In the genomic region with DNA sequence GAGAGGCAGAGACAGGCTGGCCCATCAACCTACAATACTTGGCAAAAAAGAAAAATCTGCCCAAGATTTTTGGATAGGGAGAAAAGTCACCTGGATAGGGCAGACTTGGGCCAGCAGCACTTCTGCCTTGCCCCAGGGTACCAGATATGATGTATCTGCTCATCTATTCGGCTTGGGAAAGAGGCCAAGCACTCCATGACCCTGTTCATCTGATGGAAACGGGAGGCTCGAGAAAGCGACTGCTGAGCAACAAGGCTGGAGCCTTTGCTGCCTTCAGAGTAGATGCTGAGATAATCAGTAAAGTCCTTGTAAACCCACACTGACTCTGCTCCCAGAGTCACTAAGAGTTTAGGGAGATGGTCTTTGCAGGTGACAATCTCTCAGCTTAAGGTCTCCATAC, we compare ENCODE assay signal across 8 mouse cellular contexts. TPM values are rescaled to one million over a fixed set of nuclear protein-coding genes. Genes with fewer than 3 reads are reported as not detected.
A peak's percentile ranks its signal among the peaks of the same experiment; 100 is the strongest.
DNase-seq lines count a peak whose midpoint lies in the region; ATAC-seq and TF ChIP-seq lines count a peak whose summit lies in the region.

No protein-coding gene starts in this region.

- peak overlapping the region; percentile 92 for H3K4me3 ChIP-seq in gastrocnemius, adult 2 months
- H3K4me3 ChIP-seq in CH12.LX (replicated peaks in 1 of 3; ENCODE audit: low read depth in 2 of 3, low read length in 2 of 3, poor library complexity in 1 of 3): peak overlapping the region in 1 of 3 experiments; percentile 79
- peak overlapping the region; percentile 69 for H3K4me3 ChIP-seq in forebrain, embryonic 13.5 days
- H3K4me3 ChIP-seq in liver, embryonic 12.5 days: peak overlapping the region; percentile 68

- H3K9ac ChIP-seq in CH12.LX (ENCODE audit: insufficient read depth, low read depth): no peak overlapping the region
- H3K9ac ChIP-seq in forebrain, embryonic 13.5 days: peak overlapping the region; percentile 78
- H3K9ac ChIP-seq in liver, embryonic 12.5 days: no peak overlapping the region; the same call in 1 of the 2 replicates

- intact Hi-C loops in gastrocnemius, adult 2 months (cut with DNase I): loop anchor here (10.0 kb wide), 1 partner anchor 285 kb away; the partner anchor contains the start of gene Ptpn4
- intact Hi-C loops in gastrocnemius, postnatal 14 days (cut with DNase I; ENCODE audit: low total_unique reads): no loop called here

- no peak for TF ChIP-seq CTCF in gastrocnemius, adult 2 months (IDR thresholded peaks at IDR 0.05)
- TF ChIP-seq CTCF in CH12.LX (conservative IDR thresholded peaks at IDR 0.05 in 1 of 2, IDR thresholded peaks at IDR 0.05 in 1 of 2; ENCODE audit: low read depth in 2 of 2, low read length in 2 of 2): no peak

- H3K4me2 ChIP-seq in CH12.LX (ENCODE audit: insufficient read depth, low read depth, poor library complexity, severe bottlenecking): peak overlapping the region; percentile 11; the same call in 1 of the 2 replicates
- H3K4me2 ChIP-seq in forebrain, embryonic 13.5 days: peak overlapping the region; percentile 82
- peak overlapping the region; percentile 89 for H3K4me2 ChIP-seq in liver, embryonic 12.5 days

- no peak for ATAC-seq in forebrain, embryonic 13.5 days
- ATAC-seq in liver, embryonic 12.5 days: no peak

- H3K27ac ChIP-seq in gastrocnemius, adult 2 months: peak overlapping the region; percentile 94
- no peak overlapping the region for H3K27ac ChIP-seq in CH12.LX (ENCODE audit: insufficient read depth, low read depth)
- no peak overlapping the region for H3K27ac ChIP-seq in forebrain, embryonic 13.5 days
- H3K27ac ChIP-seq in liver, embryonic 12.5 days: no peak overlapping the region

- no peak for TF ChIP-seq POLR2A in CH12.LX (IDR thresholded peaks at IDR 0.05; ENCODE audit: low read depth, low read length)

- TF ChIP-seq EP300 in CH12.LX (IDR thresholded peaks at IDR 0.05; ENCODE audit: low read length): no peak

- H3K4me1 ChIP-seq in CH12.LX (ENCODE audit: control insufficient read depth in 1 of 2, insufficient read depth in 2 of 2): peaks cover 14 to 37% of the 10 kb centered on the region in 2 experiments
- peaks cover 65% of the 10 kb centered on the region for H3K4me1 ChIP-seq in forebrain, embryonic 13.5 days
- peaks cover 43% of the 10 kb centered on the region for H3K4me1 ChIP-seq in liver, embryonic 12.5 days

- H3K9me3 ChIP-seq in CH12.LX (replicated peaks; ENCODE audit: low read length): peaks cover 18% of the 10 kb centered on the region
- peaks cover 1% of the 10 kb centered on the region; the same call in 1 of the 2 replicates for H3K9me3 ChIP-seq in forebrain, embryonic 13.5 days (replicated peaks)
- H3K9me3 ChIP-seq in liver, embryonic 12.5 days (replicated peaks): peaks cover 5% of the 10 kb centered on the region; the same call in 1 of the 2 replicates

- peaks cover 27 to 54% of the 10 kb centered on the region in 2 experiments for H3K36me3 ChIP-seq in CH12.LX (replicated peaks in 1 of 2; ENCODE audit: control insufficient read depth in 1 of 2, insufficient read depth in 1 of 2, low read length in 1 of 2)
- H3K36me3 ChIP-seq in forebrain, embryonic 13.5 days (ENCODE audit: poor library complexity, severe bottlenecking): peaks cover 32% of the 10 kb centered on the region
- H3K36me3 ChIP-seq in liver, embryonic 12.5 days: peaks cover 37% of the 10 kb centered on the region

- in situ Hi-C loops in CH12.LX (cut with MboI; ENCODE audit: low pct_ligation_motif_present, low pct_unique_long_range_greater_than_20kb, low sequenced_read_pairs): no loop called here

- WGBS in forebrain, embryonic 13.5 days: 79% methylated on average over 4 of the region's 4 CpGs
- 79% methylated on average over 4 of the region's 4 CpGs for WGBS in liver, embryonic 12.5 days (ENCODE audit: insufficient replicate concordance)

- dilution Hi-C loops in CH12.LX (cut with MboI; ENCODE audit: extremely low pct_ligation_motif_present, extremely low pct_unique_long_range_greater_than_20kb, low sequenced_read_pairs): no loop called here

- DNase-seq in gastrocnemius, adult 2 months: no peak
- no peak for DNase-seq in gastrocnemius, postnatal 14 days
- no peak for DNase-seq in CH12.LX (ENCODE audit: extremely low read depth)
- no peak for DNase-seq in right cerebral cortex, postnatal 14 days
- no peak for DNase-seq in thymus, adult 18-20 months
- DNase-seq in kidney, postnatal 4 days: no peak

- no peaks in the 10 kb centered on the region for H3K27me3 ChIP-seq in CH12.LX (replicated peaks)
- H3K27me3 ChIP-seq in forebrain, embryonic 13.5 days: no peaks in the 10 kb centered on the region
- H3K27me3 ChIP-seq in liver, embryonic 12.5 days (replicated peaks): no peaks in the 10 kb centered on the region

- peaks cover 5% of the 10 kb centered on the region; the same call in 1 of the 2 replicates for H3K79me2 ChIP-seq in CH12.LX (replicated peaks; ENCODE audit: control insufficient read depth, extremely low read depth, insufficient read depth, poor library complexity, severe bottlenecking)

- no peak for TF ChIP-seq RAD21 in CH12.LX (IDR thresholded peaks at IDR 0.05; ENCODE audit: low read depth, low read length)

TF ChIP-seq in CH12.LX, 34 proteins besides CTCF, POLR2A, EP300 and RAD21:
- TF ChIP-seq TBP (conservative IDR thresholded peaks at IDR 0.05; ENCODE audit: low read depth, low read length): no peak
- TF ChIP-seq MAFK (IDR thresholded peaks at IDR 0.05; ENCODE audit: insufficient replicate concordance, low read length): no peak
- TF ChIP-seq NRF1 (IDR thresholded peaks at IDR 0.05; ENCODE audit: low read depth, low read length): no peak
- no peak for TF ChIP-seq SIN3A (IDR thresholded peaks at IDR 0.05; ENCODE audit: low read length)
- no peak for TF ChIP-seq NELFE (IDR thresholded peaks at IDR 0.05; ENCODE audit: low read depth, low read length)
- no peak for TF ChIP-seq MYC (IDR thresholded peaks at IDR 0.05; ENCODE audit: low read depth, low read length)
- TF ChIP-seq UBTF (IDR thresholded peaks at IDR 0.05; ENCODE audit: low read depth, low read length): no peak
- no peak for TF ChIP-seq ZC3H11A (IDR thresholded peaks at IDR 0.05; ENCODE audit: low read depth, low read length)
- no peak for TF ChIP-seq USF1 (IDR thresholded peaks at IDR 0.05; ENCODE audit: low read depth, low read length)
- no peak for TF ChIP-seq MAX (IDR thresholded peaks at IDR 0.05; ENCODE audit: low read length)
- TF ChIP-seq HCFC1 (IDR thresholded peaks at IDR 0.05; ENCODE audit: low read depth, low read length): no peak
- no peak for TF ChIP-seq RCOR1 (conservative IDR thresholded peaks at IDR 0.05; ENCODE audit: low read depth, low read length)
- TF ChIP-seq MEF2A (IDR thresholded peaks at IDR 0.05; ENCODE audit: borderline replicate concordance, low read depth, low read length): no peak
- no peak for TF ChIP-seq BHLHE40 (IDR thresholded peaks at IDR 0.05; ENCODE audit: low read depth, low read length)

RNA-seq across cellular contexts. Expression of gene Dbi, which starts 1.5 kb away (rescaled TPM):
- total RNA-seq in gastrocnemius, adult 2 months (2021): 100 to 1,000 TPM; 109 to 173 TPM
- 100 to 1,000 TPM; 195 to 222 TPM for total RNA-seq in gastrocnemius, postnatal 14 days (2021)
- total RNA-seq in CH12.LX (2012; rRNA removed) (346 and 405 TPM in 2 replicates), CH12.LX (2014; rRNA removed) (499 and 557 TPM in 2 replicates)
- 357 and 399 TPM in 2 replicates for polyA plus RNA-seq in CH12.LX (2012; ENCODE audit: insufficient read length, low read depth)
- 1,225 and 1,613 TPM in 2 replicates for polyA plus RNA-seq in forebrain, embryonic 13.5 days (2015; fragmentation: Nextera tagmentation; extraction: Ambion mirVana)
- 470 and 475 TPM in 2 replicates for polyA plus RNA-seq in liver, embryonic 12.5 days (2016; fragmentation: Nextera tagmentation; extraction: Ambion mirVana)

RNA-seq across cellular contexts. Expression of gene 3110009E18Rik, which starts 1.6 kb away (rescaled TPM):
- 1 to 10 TPM; 3.3 to 6.6 TPM for total RNA-seq in gastrocnemius, adult 2 months (2021)
- 1 to 10 TPM; 4.1 to 5.4 TPM for total RNA-seq in gastrocnemius, postnatal 14 days (2021)
- 2.7 and 3.3 TPM in 2 replicates for total RNA-seq in CH12.LX (2012; rRNA removed)
- 4.1 and 4.6 TPM in 2 replicates for total RNA-seq in CH12.LX (2014; rRNA removed)
- 4.4 and 5.9 TPM in 2 replicates for polyA plus RNA-seq in CH12.LX (2012; ENCODE audit: insufficient read length, low read depth)
- 24.8 and 29.7 TPM in 2 replicates for polyA plus RNA-seq in forebrain, embryonic 13.5 days (2015; fragmentation: Nextera tagmentation; extraction: Ambion mirVana)
- polyA plus RNA-seq in liver, embryonic 12.5 days (2016; fragmentation: Nextera tagmentation; extraction: Ambion mirVana): 12.8 and 14.3 TPM in 2 replicates

RNA-seq across cellular contexts. Expression of gene Tmem37, which starts 45.5 kb away (rescaled TPM):
- total RNA-seq in gastrocnemius, adult 2 months (2021): 10 to 100 TPM in 1 of 2 experiments, 1 to 10 TPM in 1; 9.3 to 12.8 TPM
- 1 to 10 TPM; 7.7 to 9.2 TPM for total RNA-seq in gastrocnemius, postnatal 14 days (2021)
- total RNA-seq in CH12.LX (2012; rRNA removed) (not detected in 2 replicates), CH12.LX (2014; rRNA removed) (not detected in 2 replicates)
- not detected in 2 replicates for polyA plus RNA-seq in CH12.LX (2012; ENCODE audit: insufficient read length, low read depth)
- 4.0 and 4.3 TPM in 2 replicates for polyA plus RNA-seq in forebrain, embryonic 13.5 days (2015; fragmentation: Nextera tagmentation; extraction: Ambion mirVana)
- polyA plus RNA-seq in liver, embryonic 12.5 days (2016; fragmentation: Nextera tagmentation; extraction: Ambion mirVana): 37.0 and 37.6 TPM in 2 replicates

Comparison
In these comparisons a context has a peak if more than half of its experiments do, and no peak if none do; other contexts are left out.
1. H3K4me2 ChIP-seq: peak in every context shown above with its lines; median percentile 89 in liver, embryonic 12.5 days; 82 in forebrain, embryonic 13.5 days; 11 in CH12.LX.
2. RNA of gene Tmem37, which starts 45.5 kb away (total RNA-seq): 9.3 to 12.8 TPM in gastrocnemius, adult 2 months and 7.7 to 9.2 TPM in gastrocnemius, postnatal 14 days; not detected in CH12.LX; every median in the first group is over 4 times any median in the second.